Mouse (Mus musculus) G1E (cell line): ENCODE measurements at regions not wholly inside any gene's neighbourhood (a gene's known extent, or its start where the extent isn't known, plus 50 kb on each side); places are given as distances from the start of the nearest gene placed in this dataset.

Experiments
- CTCF ChIP-seq: IDR thresholded peaks from 2 replicates; pipeline ENCODE4 v1.5.1; 2012; ENCODE audit warnings: low read depth, low read length, inconsistent platforms, mixed read lengths
- GATA1 ChIP-seq: IDR thresholded peaks from 2 replicates; pipeline ENCODE4 v1.6.1; 2012; ENCODE audit warnings: borderline replicate concordance, low read length, inconsistent platforms, mixed read lengths
- POLR2AphosphoS5 ChIP-seq: IDR thresholded peaks from 2 replicates; pipeline ENCODE4 v1.6.1; 2012; ENCODE audit warnings: low read depth, low read length, inconsistent platforms; ENCODE audit not compliant: insufficient replicate concordance

DNA sequence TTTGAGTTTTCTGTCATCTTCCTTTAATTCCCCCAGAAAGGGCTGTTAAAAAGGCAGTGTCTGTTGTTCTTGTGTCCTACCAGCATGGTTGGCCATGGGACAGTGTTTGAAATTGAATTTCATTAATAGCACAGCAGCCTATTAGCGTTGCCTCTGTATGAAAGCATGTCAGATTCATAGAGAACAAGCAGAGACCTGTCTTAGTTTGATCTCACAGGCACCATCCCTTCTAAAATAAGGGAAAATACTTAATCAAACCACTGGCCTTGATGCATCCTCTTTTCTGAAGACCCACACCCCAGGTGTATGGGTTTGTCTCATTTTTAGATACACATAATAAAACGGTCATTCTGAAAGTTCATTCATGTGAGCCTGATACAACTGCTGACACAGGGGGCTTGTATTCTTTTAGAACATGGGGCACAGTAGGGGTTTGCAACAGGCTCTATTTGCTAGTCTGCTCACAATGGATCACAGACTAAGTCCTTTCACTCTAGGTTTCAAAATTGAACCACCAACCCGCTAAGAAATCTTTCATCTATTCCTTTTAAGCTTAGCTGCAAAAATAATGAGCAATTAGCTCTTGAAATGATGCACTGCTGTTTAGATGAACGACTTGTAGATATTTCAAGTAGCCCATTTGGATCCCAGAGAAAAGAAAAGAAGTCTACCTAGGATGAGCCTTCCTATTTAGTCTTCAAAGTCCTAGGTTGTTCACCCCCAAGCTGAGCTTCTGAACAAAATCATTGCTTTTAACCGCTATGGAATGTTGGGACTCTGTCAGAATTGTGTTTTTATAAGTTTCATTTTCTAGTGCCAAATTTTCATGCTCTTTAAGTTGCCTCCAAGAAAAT is 591.6 kb upstream of the Pcdh20 start:
- TF ChIP-seq CTCF (no peak), GATA1 (no peak), POLR2AphosphoS5 (no peak)
